Comparison of ENCODE assay signal across 9 mouse cellular contexts in the genomic region with DNA sequence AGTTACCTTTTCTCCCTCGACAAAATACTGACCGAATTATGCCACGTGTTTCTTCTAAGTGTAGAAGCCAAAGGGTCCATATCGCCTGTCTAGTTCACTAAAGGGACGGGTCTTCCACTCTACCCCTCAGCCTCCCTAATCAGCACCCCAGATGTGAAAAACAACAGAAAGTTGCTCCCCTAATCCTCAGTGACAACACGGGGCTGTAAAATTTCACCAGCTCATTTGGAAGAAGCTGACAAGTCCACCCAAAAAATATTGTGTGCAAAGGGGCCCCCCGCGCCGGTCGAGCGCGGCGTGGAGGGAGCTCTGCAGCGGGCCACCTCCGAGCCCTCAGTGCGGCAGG. TPM values are rescaled to one million over a fixed set of nuclear protein-coding genes. Genes with fewer than 3 reads are reported as not detected.
A peak's percentile ranks its signal among the peaks of the same experiment; 100 is the strongest.
DNase-seq lines count a peak whose midpoint lies in the region; ATAC-seq and TF ChIP-seq lines count a peak whose summit lies in the region.
"Had no signal": no experiment of that assay in that cellular context is flagged by ENCODE, and none has a peak within 500 bp of the region (broad histone marks: within the 10 kb centered on the region; RNA-seq: fewer than 3 reads in every experiment).

No protein-coding gene starts in this region.

- 11% methylated on average over 16 of the region's 16 CpGs for WGBS in heart, embryonic 13.5 days
- 18% methylated on average over 16 of the region's 16 CpGs for WGBS in hindbrain, embryonic 11.5 days
- 20% methylated on average over 16 of the region's 16 CpGs for WGBS in midbrain, embryonic 12.5 days

- H3K4me3 ChIP-seq in heart, embryonic 13.5 days = peak overlapping the region; percentile 63
- H3K4me3 ChIP-seq in bone marrow macrophage, adult 2 months (ENCODE audit: insufficient read depth, low read length) = peak overlapping the region; percentile 44
- H3K4me3 ChIP-seq in hindbrain, embryonic 11.5 days (ENCODE audit: low read depth, low read length) = peak overlapping the region; percentile 52
- peak overlapping the region; percentile 60 for H3K4me3 ChIP-seq in midbrain, embryonic 12.5 days

- H3K4me1 ChIP-seq in heart, embryonic 13.5 days = no peaks in the 10 kb centered on the region
- no peaks in the 10 kb centered on the region for H3K4me1 ChIP-seq in bone marrow macrophage, adult 2 months (ENCODE audit: control insufficient read depth, insufficient read depth, low read length)
- no peaks in the 10 kb centered on the region for H3K4me1 ChIP-seq in hindbrain, embryonic 11.5 days (replicated peaks; ENCODE audit: control insufficient read depth, insufficient read depth, low read length)
- H3K4me1 ChIP-seq in midbrain, embryonic 12.5 days = 0 out of 2 replicates have a peak, but pooled peaks cover 2% of the 10 kb centered on the region

- peaks cover 23% of the 10 kb centered on the region for H3K27me3 ChIP-seq in heart, embryonic 13.5 days (replicated peaks)
- H3K27me3 ChIP-seq in hindbrain, embryonic 11.5 days (ENCODE audit: control insufficient read depth, insufficient read depth, low read length) = no peaks in the 10 kb centered on the region
- H3K27me3 ChIP-seq in midbrain, embryonic 12.5 days = no peaks in the 10 kb centered on the region

- no peak for TF ChIP-seq CTCF in bone marrow macrophage, adult 2 months (IDR thresholded peaks at IDR 0.05; ENCODE audit: low read depth, low read length)

- H3K27ac ChIP-seq in heart, embryonic 13.5 days (replicated peaks) = no peak overlapping the region
- H3K27ac ChIP-seq in bone marrow macrophage, adult 2 months (ENCODE audit: insufficient read depth, low read depth, low read length) = no peak overlapping the region
- H3K27ac ChIP-seq in hindbrain, embryonic 11.5 days (ENCODE audit: low read depth, low read length) = peak overlapping the region; percentile 81
- peak overlapping the region; percentile 88 for H3K27ac ChIP-seq in midbrain, embryonic 12.5 days (replicated peaks)

- ATAC-seq in heart, embryonic 13.5 days (ENCODE audit: extremely low read depth, insufficient number of reproducible peaks, low FRiP score, low TSS enrichment) = no peak
- ATAC-seq in hindbrain, embryonic 11.5 days (ENCODE audit: low FRiP score) = peak; percentile 31
- ATAC-seq in midbrain, embryonic 12.5 days (ENCODE audit: low FRiP score, low read depth) = peak; percentile 17; the same call in 1 of the 2 replicates

- no peak for TF ChIP-seq POLR2A in bone marrow macrophage, adult 2 months (IDR thresholded peaks at IDR 0.05; ENCODE audit: borderline replicate concordance, low read depth, low read length)

- H3K36me3 ChIP-seq in heart, embryonic 13.5 days = no peaks in the 10 kb centered on the region
- H3K36me3 ChIP-seq in hindbrain, embryonic 11.5 days (ENCODE audit: control insufficient read depth, insufficient read depth, low read length) = no peaks in the 10 kb centered on the region
- H3K36me3 ChIP-seq in midbrain, embryonic 12.5 days = no peaks in the 10 kb centered on the region

- peak overlapping the region; percentile 78 for H3K9ac ChIP-seq in heart, embryonic 13.5 days
- H3K9ac ChIP-seq in hindbrain, embryonic 11.5 days (ENCODE audit: low read depth, low read length) = peak overlapping the region; percentile 71
- H3K9ac ChIP-seq in midbrain, embryonic 12.5 days (replicated peaks) = peak overlapping the region; percentile 75

- no peaks in the 10 kb centered on the region for H3K9me3 ChIP-seq in heart, embryonic 13.5 days
- H3K9me3 ChIP-seq in hindbrain, embryonic 11.5 days (ENCODE audit: control insufficient read depth, low read length) = no peaks in the 10 kb centered on the region
- H3K9me3 ChIP-seq in midbrain, embryonic 12.5 days = 0 out of 2 replicates have a peak, but pooled peaks cover 3% of the 10 kb centered on the region

- peak overlapping the region; percentile 72 for H3K4me2 ChIP-seq in heart, embryonic 13.5 days
- H3K4me2 ChIP-seq in hindbrain, embryonic 11.5 days (replicated peaks; ENCODE audit: low read depth, low read length) = peak overlapping the region; percentile 47
- peak overlapping the region; percentile 55 for H3K4me2 ChIP-seq in midbrain, embryonic 12.5 days (replicated peaks)

- no peak for DNase-seq in heart, adult 9 months (ENCODE audit: low spot score in 2 of 2)
- DNase-seq in hindbrain, embryonic 11.5 days (ENCODE audit: low spot score) = peak; percentile 55
- DNase-seq in urinary bladder, postnatal 4 days (ENCODE audit: low spot score in 2 of 2) = no peak
- DNase-seq in cerebellum, adult 11-12 months = no peak
- DNase-seq in gastrocnemius, adult 18-20 months (ENCODE audit: low spot score) = no peak

RNA-seq across cellular contexts. Expression of gene Gm7073, which starts 8.0 kb away (rescaled TPM):
- polyA plus RNA-seq in heart, embryonic 13.5 days (2015; fragmentation: Nextera tagmentation; extraction: Ambion mirVana) = not detected in 2 replicates
- not detected in 2 replicates for polyA plus RNA-seq in bone marrow macrophage, adult 2 months (2012; ENCODE audit: insufficient read depth, insufficient read length, missing spikeins)
- polyA plus RNA-seq in hindbrain, embryonic 11.5 days (2014; fragmentation: Nextera tagmentation; extraction: Ambion mirVana) = not detected in 2 replicates
- not detected in 2 replicates for polyA plus RNA-seq in midbrain, embryonic 12.5 days (2016; fragmentation: Nextera tagmentation; extraction: Ambion mirVana)
- not detected for total RNA-seq in gastrocnemius, adult 18-20 months (2021)
- total RNA-seq: common myeloid progenitor, adult 5-6 weeks had no signal

RNA-seq across cellular contexts. Expression of gene Atp11c, which starts 45.4 kb away (rescaled TPM):
- 3.9 and 4.0 TPM in 2 replicates for polyA plus RNA-seq in heart, embryonic 13.5 days (2015; fragmentation: Nextera tagmentation; extraction: Ambion mirVana)
- 17.6 and 18.9 TPM in 2 replicates for polyA plus RNA-seq in bone marrow macrophage, adult 2 months (2012; ENCODE audit: insufficient read depth, insufficient read length, missing spikeins)
- polyA plus RNA-seq in hindbrain, embryonic 11.5 days (2014; fragmentation: Nextera tagmentation; extraction: Ambion mirVana) = 18.1 and 20.6 TPM in 2 replicates
- 17.2 TPM in 2 replicates for polyA plus RNA-seq in midbrain, embryonic 12.5 days (2016; fragmentation: Nextera tagmentation; extraction: Ambion mirVana)
- 1 to 10 TPM; 2.4 to 2.6 TPM for total RNA-seq in gastrocnemius, adult 18-20 months (2021)

Comparison
In these comparisons a context has a peak if more than half of its experiments do, and no peak if none do; other contexts are left out.
1. H3K27ac ChIP-seq: peak in hindbrain, embryonic 11.5 days (single experiment) and midbrain, embryonic 12.5 days (single experiment); none in heart, embryonic 13.5 days (single experiment) and bone marrow macrophage, adult 2 months (single experiment).
2. Peak in every context shown above with its lines, with median percentiles within 50 percentile points of each other: H3K4me2 ChIP-seq, H3K4me3 ChIP-seq and H3K9ac ChIP-seq.